Mouse (Mus musculus) limb, embryonic 11.5 days (tissue): ENCODE measurements around the gene Nmb. TPM values are rescaled to one million over a fixed set of nuclear protein-coding genes. Genes with fewer than 3 reads are reported as not detected.

Experiments used
- ATAC-seq: fragments of 200-750 bp; cut with Nextera tagmentation; 2 replicates; pipeline ENCODE4 v1.8.0; 2017; ENCODE audit warnings: low read depth; ENCODE audit not compliant: insufficient number of reproducible peaks, low FRiP score, low TSS enrichment
- DNase-seq: peaks from one replicate; pipeline ENCODE4 v3.0.0-alpha.2; 2015; ENCODE audit warnings: low spot score
- H3K27ac ChIP-seq: fragments of 300-500 bp; sonication (generic); replicated peaks from 2 replicates; pipeline ENCODE4 v1.5.1; 2014; ENCODE audit warnings: low read depth, mild to moderate bottlenecking, low read length
- H3K27me3 ChIP-seq: fragments of 300-500 bp; sonication (generic); 2 replicates; pipeline ENCODE4 v1.6.1; 2014; ENCODE audit warnings: mild to moderate bottlenecking, low read length, mixed read lengths; ENCODE audit not compliant: control insufficient read depth, insufficient read depth
- H3K36me3 ChIP-seq: fragments of 300-500 bp; sonication (generic); 2 replicates; pipeline ENCODE4 v1.6.1; 2014; ENCODE audit warnings: mild to moderate bottlenecking, low read length, moderate library complexity, mixed read lengths; ENCODE audit not compliant: control insufficient read depth, insufficient read depth
- H3K4me1 ChIP-seq: fragments of 300-500 bp; sonication (generic); 2 replicates; pipeline ENCODE4 v1.6.1; 2014; ENCODE audit warnings: low read length, mixed read lengths; ENCODE audit not compliant: control insufficient read depth, insufficient read depth
- H3K4me2 ChIP-seq: fragments of 300-500 bp; sonication (generic); 2 replicates; pipeline ENCODE4 v1.6.1; 2014; ENCODE audit warnings: low read depth, mild to moderate bottlenecking, moderate library complexity; ENCODE audit not compliant: severe bottlenecking
- H3K4me3 ChIP-seq: fragments of 300-500 bp; sonication (generic); 2 replicates; pipeline ENCODE4 v1.5.1; 2014; ENCODE audit warnings: low read depth, low read length
- H3K9ac ChIP-seq: fragments of 300-500 bp; sonication (generic); 2 replicates; pipeline ENCODE4 v1.6.1; 2014; ENCODE audit warnings: mild to moderate bottlenecking, low read length
- H3K9me3 ChIP-seq: fragments of 300-500 bp; sonication (generic); 2 replicates; pipeline ENCODE4 v1.6.1; 2016; ENCODE audit warnings: low read length; ENCODE audit not compliant: control insufficient read depth
- WGBS: fragments of 180-500 bp; shearing (Covaris S2); extraction: QIAGEN DNeasy Blood & Tissue Kit; methylation state at CpG from one replicate; pipeline ENCODE4 v1.1.7; 2014; 5-methylcytosine and 5-hydroxymethylcytosine counted together
- polyA plus RNA-seq: library from polyadenylated mRNA; unstranded; fragments of >200 nt; fragmentation: Nextera tagmentation; extraction: Ambion mirVana; gene quantifications from 2 replicates; pipeline ENCODE4 v1.2.1, GENCODE M21; 2014

Nmb gene
- polyA plus RNA-seq, 1 experiment from 2014 or later = 8.1 TPM

GRCm38 (mm10) chr7:80911053-80911452 lies 6.2 kb upstream of the Nmb start:
- no peaks in the 10 kb centered on the region for H3K9me3 ChIP-seq
- H3K27ac ChIP-seq = no peak overlapping the region
- no peak overlapping the region for H3K9ac ChIP-seq
- no peaks in the 10 kb centered on the region for H3K4me1 ChIP-seq
- ATAC-seq (no peak), DNase-seq (no peak)
- no peaks in the 10 kb centered on the region for H3K27me3 ChIP-seq
- peaks cover 3% of the 10 kb centered on the region; the same call in 1 of the 2 replicates for H3K36me3 ChIP-seq
- no peak overlapping the region for H3K4me3 ChIP-seq
- 80% methylated on average over 7 of the region's 7 CpGs for WGBS
- H3K4me2 ChIP-seq = no peak overlapping the region

GRCm38 (mm10) chr7:80903625-80904422 lies 1.1 kb downstream of the Nmb start:
- H3K4me2 ChIP-seq = peak overlapping the region; percentile 84; the same call in 1 of the 2 replicates
- H3K9ac ChIP-seq = no peak overlapping the region
- H3K9me3 ChIP-seq = no peaks in the 10 kb centered on the region
- no peaks in the 10 kb centered on the region for H3K27me3 ChIP-seq
- H3K36me3 ChIP-seq = 0 out of 2 replicates have a peak, but pooled peaks cover 3% of the 10 kb centered on the region
- no peak overlapping the region for H3K27ac ChIP-seq
- WGBS = 90% methylated on average over 11 of the region's 11 CpGs
- DNase-seq (no peak), ATAC-seq (no peak)
- H3K4me3 ChIP-seq = no peak overlapping the region
- peaks cover 3% of the 10 kb centered on the region; the same call in 1 of the 2 replicates for H3K4me1 ChIP-seq

GRCm38 (mm10) chr7:80901541-80902274 lies 3.2 kb downstream of the Nmb start:
- peak overlapping the region; percentile 79 for H3K4me3 ChIP-seq
- peaks cover 3% of the 10 kb centered on the region; the same call in 1 of the 2 replicates for H3K4me1 ChIP-seq
- DNase-seq (no peak), ATAC-seq (no peak)
- H3K27ac ChIP-seq = no peak overlapping the region
- peaks cover 11% of the 10 kb centered on the region; the same call in 1 of the 2 replicates for H3K36me3 ChIP-seq
- H3K9ac ChIP-seq = peak overlapping the region; percentile 58
- no peaks in the 10 kb centered on the region for H3K9me3 ChIP-seq
- H3K4me2 ChIP-seq = peak overlapping the region; percentile 80
- no peaks in the 10 kb centered on the region for H3K27me3 ChIP-seq
- 37% methylated on average over 15 of the region's 15 CpGs for WGBS

DNA sequence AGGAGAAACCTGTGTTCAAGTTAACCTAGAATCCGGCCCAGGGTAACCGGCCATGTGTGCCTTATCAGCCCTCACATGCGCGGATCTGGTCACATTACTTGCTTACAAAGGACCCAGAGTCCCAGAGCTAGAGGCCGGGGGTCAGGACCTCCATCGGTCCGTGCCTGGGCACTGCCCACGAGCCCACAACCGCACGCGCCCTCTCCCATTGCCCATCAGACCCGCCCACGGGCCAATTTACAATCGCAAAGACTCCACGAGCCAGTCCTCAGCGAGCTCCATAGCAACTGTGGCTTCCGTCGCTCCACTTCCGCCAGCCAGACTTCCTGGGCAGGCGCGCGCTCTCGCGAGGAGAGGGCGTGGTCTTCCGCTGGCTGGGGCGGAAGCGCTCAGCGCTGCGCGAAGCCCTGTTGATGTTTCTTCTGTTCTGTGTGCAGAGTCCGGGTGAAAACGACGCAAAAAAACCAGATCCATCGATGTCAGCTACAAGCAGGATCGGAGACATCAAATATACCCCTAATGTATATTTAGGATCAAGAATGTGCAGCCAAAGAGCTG lies 3.9 kb downstream of the Nmb start, which contains the start of gene Wdr73:
TSS of gene Wdr73 (minus strand) at position 326 of the 558 bp plus-strand sequence.
- Histone ChIP-seq H3K27me3 (no peaks in the 10 kb centered on the region), H3K36me3 (peaks cover 11% of the 10 kb centered on the region; the same call in 1 of the 2 replicates), H3K4me2 (peak within 1 kb of the TSS; percentile 80), H3K9ac (peak within 1 kb of the TSS; percentile 74), H3K27ac (no peak within 1 kb of the TSS), H3K9me3 (no peaks in the 10 kb centered on the region), H3K4me3 (peak within 1 kb of the TSS; percentile 79), H3K4me1 (peaks cover 3% of the 10 kb centered on the region; the same call in 1 of the 2 replicates)
- ATAC-seq (peak; percentile 84), DNase-seq (peak; percentile 94)
- WGBS = under 1% methylated on average over 36 of the region's 36 CpGs

DNA sequence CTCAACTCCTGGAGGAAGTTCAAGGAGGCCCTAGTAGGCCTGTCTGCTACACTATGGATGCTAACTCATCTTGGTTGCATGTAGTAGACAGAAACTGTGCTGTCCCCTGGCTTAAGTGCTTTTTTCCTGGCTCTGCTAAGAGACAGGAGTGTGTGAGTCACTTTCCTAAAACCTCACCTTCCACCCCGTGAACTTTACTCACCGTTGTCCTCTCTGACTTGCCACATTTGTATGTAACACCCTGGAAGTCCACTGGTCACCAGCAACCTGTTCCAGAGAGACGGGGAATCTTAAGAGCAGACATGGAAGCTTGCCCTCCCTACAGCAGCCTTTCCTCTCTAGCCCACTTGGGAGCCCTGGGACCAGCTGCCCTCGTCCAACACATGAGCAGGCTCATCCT lies 7.2 kb downstream of the Nmb start:
- DNase-seq = no peak
- no peaks in the 10 kb centered on the region for H3K9me3 ChIP-seq
- no peaks in the 10 kb centered on the region for H3K4me1 ChIP-seq
- H3K9ac ChIP-seq = no peak overlapping the region
- H3K4me3 ChIP-seq = no peak overlapping the region
- no peak overlapping the region for H3K27ac ChIP-seq
- peaks cover 20% of the 10 kb centered on the region for H3K36me3 ChIP-seq
- H3K4me2 ChIP-seq = no peak overlapping the region
- ATAC-seq = no peak
- H3K27me3 ChIP-seq = no peaks in the 10 kb centered on the region
- WGBS = 91% methylated on average over 4 of the region's 4 CpGs

GRCm38 (mm10) chr7:80897134-80897533 lies 7.7 kb downstream of the Nmb start:
- H3K9ac ChIP-seq = no peak overlapping the region
- ATAC-seq (no peak), DNase-seq (no peak)
- H3K4me2 ChIP-seq = no peak overlapping the region
- H3K27ac ChIP-seq = no peak overlapping the region
- no peak overlapping the region for H3K4me3 ChIP-seq
- WGBS = 88% methylated on average over 7 of the region's 7 CpGs
- peaks cover 24% of the 10 kb centered on the region for H3K36me3 ChIP-seq
- H3K4me1 ChIP-seq = no peaks in the 10 kb centered on the region
- H3K9me3 ChIP-seq = no peaks in the 10 kb centered on the region
- H3K27me3 ChIP-seq = no peaks in the 10 kb centered on the region

DNA sequence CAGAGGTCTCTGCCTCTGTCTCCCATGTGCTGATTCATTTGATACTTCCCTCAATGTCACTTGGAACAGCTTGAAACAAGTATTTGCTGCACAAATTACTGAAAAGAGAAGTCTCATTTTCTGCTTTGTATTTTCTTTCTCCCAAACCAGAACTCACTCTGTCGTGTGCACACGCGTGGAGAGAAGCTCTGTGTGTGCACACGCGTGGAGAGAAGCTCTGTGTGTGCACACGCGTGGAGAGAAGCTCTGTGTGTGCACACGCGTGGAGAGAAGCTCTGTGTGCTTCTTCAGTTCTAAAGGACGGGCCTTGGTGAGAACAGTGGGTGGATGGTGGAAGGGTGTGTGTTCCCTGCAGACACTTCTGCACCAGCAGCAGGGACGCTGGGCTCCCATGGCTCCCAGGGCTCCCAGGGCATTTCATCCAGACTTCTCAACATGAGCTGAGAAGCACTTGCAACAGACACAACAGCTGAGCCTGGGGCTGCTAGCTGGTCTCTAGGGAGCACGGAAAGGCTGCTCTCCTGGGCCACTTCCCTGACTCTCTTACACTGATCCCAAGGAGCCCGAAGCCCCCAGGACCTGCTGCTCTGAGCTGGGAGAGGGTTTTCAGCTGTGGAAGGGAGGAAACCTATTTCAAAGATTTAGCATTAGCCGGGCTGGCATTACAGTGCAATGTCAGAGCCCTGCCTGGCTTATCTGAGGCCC lies 9.9 kb downstream of the Nmb start:
- WGBS = 97% methylated on average over 14 of the region's 14 CpGs
- Histone ChIP-seq H3K4me3 (no peak overlapping the region), H3K9ac (no peak overlapping the region), H3K27ac (no peak overlapping the region), H3K36me3 (peaks cover 26% of the 10 kb centered on the region), H3K27me3 (no peaks in the 10 kb centered on the region), H3K4me2 (no peak overlapping the region), H3K4me1 (no peaks in the 10 kb centered on the region), H3K9me3 (no peaks in the 10 kb centered on the region)
- no peak for ATAC-seq
- no peak for DNase-seq

DNA sequence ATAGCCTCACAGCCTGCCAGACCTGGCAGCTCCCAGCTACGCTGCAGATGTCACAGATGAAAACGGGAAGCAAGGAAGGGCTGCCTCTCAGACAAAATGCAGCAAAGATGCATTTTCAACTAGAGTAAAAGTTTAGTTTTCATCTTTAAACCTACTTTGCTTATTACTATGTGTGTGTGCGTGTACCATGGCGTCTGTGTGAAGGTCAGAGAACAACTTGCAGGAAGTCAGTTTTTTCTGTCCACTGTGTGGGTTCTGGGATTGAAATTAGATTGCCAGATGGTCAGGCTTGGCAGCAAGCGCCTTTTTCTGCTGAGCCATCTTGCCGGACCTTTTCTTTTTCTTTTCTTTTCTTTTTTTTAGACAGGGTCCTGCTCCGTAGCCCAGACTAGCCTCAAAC lies 10.7 kb downstream of the Nmb start:
- Histone ChIP-seq H3K4me2 (no peak overlapping the region), H3K27ac (no peak overlapping the region), H3K9me3 (no peaks in the 10 kb centered on the region), H3K9ac (no peak overlapping the region), H3K4me3 (no peak overlapping the region), H3K4me1 (0 out of 2 replicates have a peak, but pooled peaks cover 4% of the 10 kb centered on the region), H3K27me3 (no peaks in the 10 kb centered on the region), H3K36me3 (peaks cover 26% of the 10 kb centered on the region)
- ATAC-seq (no peak), DNase-seq (no peak)
- WGBS = 87% methylated on average over 7 of the region's 7 CpGs
